Mouse (Mus musculus) MEL (cell line): ENCODE results near the gene Hist1h1c. TPM values are rescaled to one million over a fixed set of nuclear protein-coding genes. Genes with fewer than 3 reads are reported as not detected.

ENCODE experiments used
- DNase-seq: peaks from one replicate; pipeline ENCODE4 v3.0.0; 2011; ENCODE audit warnings: low read depth, low spot score
- H3K27ac ChIP-seq: 2 replicates; pipeline ENCODE4 v1.5.1; 2012; ENCODE audit warnings: low read depth, mild to moderate bottlenecking, control low read depth, low read length, moderate library complexity; ENCODE audit not compliant: control insufficient read depth
- H3K27me3 ChIP-seq, 2 experiments: fragments of 150-350 bp in 1 of 2; sonication (generic) in 1 of 2; 2 replicates each; pipeline ENCODE4 v1.6.1; 2012; ENCODE audit warnings: low read length in 2 of 2, mild to moderate bottlenecking in 2 of 2, improper control_type of control experiment in 1 of 2, moderate library complexity in 1 of 2; ENCODE audit not compliant: insufficient read depth in 2 of 2, control insufficient read depth in 1 of 2
- H3K36me3 ChIP-seq, 2 experiments: 2 replicates each; pipeline ENCODE4 v1.6.1; 2012 to 2014; ENCODE audit warnings: low read length in 2 of 2, improper control_type of control experiment in 1 of 2, inconsistent platforms in 1 of 2, mild to moderate bottlenecking in 1 of 2; ENCODE audit not compliant: insufficient read depth in 2 of 2, control insufficient read depth in 1 of 2
- H3K4me1 ChIP-seq, 2 experiments: fragments of 150-350 bp in 1 of 2; sonication (generic) in 1 of 2; 2 replicates each; pipeline ENCODE4 v1.6.1; 2012; ENCODE audit warnings: low read length in 2 of 2, improper control_type of control experiment in 1 of 2, mild to moderate bottlenecking in 1 of 2; ENCODE audit not compliant: insufficient read depth in 2 of 2, control insufficient read depth in 1 of 2
- H3K4me3 ChIP-seq, 2 experiments: fragments of 150-350 bp in 1 of 2; sonication (generic) in 1 of 2; 2 replicates each; pipeline ENCODE4 v1.5.1; 2012; ENCODE audit warnings: low read depth in 2 of 2, low read length in 2 of 2, mild to moderate bottlenecking in 2 of 2, moderate library complexity in 2 of 2, control low read depth in 1 of 2, improper control_type of control experiment in 1 of 2; ENCODE audit not compliant: control insufficient read depth in 1 of 2, insufficient read depth in 1 of 2
- H3K79me2 ChIP-seq: 2 replicates; pipeline ENCODE4 v1.6.1; 2012; ENCODE audit warnings: mild to moderate bottlenecking, low read length, moderate library complexity; ENCODE audit not compliant: control insufficient read depth, poor library complexity, insufficient read depth
- H3K9ac ChIP-seq: 2 replicates; pipeline ENCODE4 v1.6.1; 2012; ENCODE audit warnings: low read depth, mild to moderate bottlenecking, control low read depth, low read length, moderate library complexity; ENCODE audit not compliant: control insufficient read depth, poor library complexity, severe bottlenecking
- H3K9me3 ChIP-seq: fragments of 150-350 bp; sonication (generic); replicated peaks from 2 replicates; pipeline ENCODE4 v1.6.1; 2012; ENCODE audit warnings: mild to moderate bottlenecking, low read length, improper control_type of control experiment, moderate library complexity; ENCODE audit not compliant: insufficient read depth
- BHLHE40 ChIP-seq: IDR thresholded peaks from 2 replicates; pipeline ENCODE4 v1.6.1; 2012; ENCODE audit warnings: low read depth, mild to moderate bottlenecking, inconsistent platforms, low read length, improper control_type of control experiment, borderline replicate concordance
- CTCF ChIP-seq, 3 experiments: IDR thresholded peaks in 2 of 3; conservative IDR thresholded peaks in 1 of 3; 2 replicates each; pipeline ENCODE4 v1.5.1; 2011 to 2012; ENCODE audit warnings: low read length in 3 of 3, low read depth in 2 of 3, mild to moderate bottlenecking in 2 of 3, improper control_type of control experiment in 1 of 3, inconsistent platforms in 1 of 3, mixed read lengths in 1 of 3, moderate library complexity in 1 of 3; ENCODE audit not compliant: control insufficient read depth in 1 of 3, insufficient read depth in 1 of 3, poor library complexity in 1 of 3, severe bottlenecking in 1 of 3
- ELF1 ChIP-seq: IDR thresholded peaks from 2 replicates; pipeline ENCODE4 v1.6.1; 2014; ENCODE audit warnings: low read depth, mild to moderate bottlenecking, inconsistent platforms, low read length, improper control_type of control experiment, moderate library complexity
- EP300 ChIP-seq, 2 experiments: IDR thresholded peaks; 2 replicates each; pipeline ENCODE4 v1.6.1; 2011; ENCODE audit warnings: improper control_type of control experiment in 2 of 2, low read length in 2 of 2, low read depth in 1 of 2, mild to moderate bottlenecking in 1 of 2
- ETS1 ChIP-seq: IDR thresholded peaks from 2 replicates; pipeline ENCODE4 v1.6.1; 2012; ENCODE audit warnings: low read depth, mild to moderate bottlenecking, inconsistent platforms, low read length, improper control_type of control experiment, moderate library complexity
- GATA1 ChIP-seq: IDR thresholded peaks from 2 replicates; pipeline ENCODE4 v1.6.1; 2011; ENCODE audit warnings: low read depth, low read length, improper control_type of control experiment
- HCFC1 ChIP-seq: IDR thresholded peaks from 2 replicates; pipeline ENCODE4 v1.6.1; 2012; ENCODE audit warnings: low read depth, mild to moderate bottlenecking, inconsistent platforms, low read length, improper control_type of control experiment, moderate library complexity
- MAX ChIP-seq: IDR thresholded peaks from 2 replicates; pipeline ENCODE4 v1.6.1; 2011; ENCODE audit warnings: low read length, improper control_type of control experiment
- MEF2A ChIP-seq: IDR thresholded peaks from 2 replicates; pipeline ENCODE4 v1.6.1; 2014; ENCODE audit warnings: low read depth, mild to moderate bottlenecking, inconsistent platforms, low read length, improper control_type of control experiment; ENCODE audit not compliant: poor library complexity, insufficient replicate concordance, severe bottlenecking; ENCODE audit errors: extremely low read depth
- MXI1 ChIP-seq: IDR thresholded peaks from 2 replicates; pipeline ENCODE4 v1.6.1; 2011; ENCODE audit warnings: mild to moderate bottlenecking, low read depth, low read length, improper control_type of control experiment
- MYB ChIP-seq: IDR thresholded peaks from 2 replicates; pipeline ENCODE4 v1.6.1; 2011; ENCODE audit warnings: mild to moderate bottlenecking, low read depth, low read length, improper control_type of control experiment
- NELFE ChIP-seq: IDR thresholded peaks from 2 replicates; pipeline ENCODE4 v1.6.1; 2011; ENCODE audit warnings: low read depth, low read length, improper control_type of control experiment
- NRF1 ChIP-seq: IDR thresholded peaks from 2 replicates; pipeline ENCODE4 v1.6.1; 2014; ENCODE audit warnings: low read depth, mild to moderate bottlenecking, inconsistent platforms, low read length, improper control_type of control experiment, moderate library complexity; ENCODE audit not compliant: poor library complexity, insufficient read depth, severe bottlenecking
- POLR2A ChIP-seq, 2 experiments: IDR thresholded peaks; 2 replicates each; pipeline ENCODE4 v1.6.1; 2011 to 2012; ENCODE audit warnings: low read length in 2 of 2, mild to moderate bottlenecking in 2 of 2, control low read depth in 1 of 2, improper control_type of control experiment in 1 of 2, low read depth in 1 of 2, moderate library complexity in 1 of 2; ENCODE audit not compliant: control insufficient read depth in 1 of 2, insufficient read depth in 1 of 2, poor library complexity in 1 of 2
- POLR2AphosphoS2 ChIP-seq: IDR thresholded peaks from 2 replicates; pipeline ENCODE4 v1.6.1; 2011; ENCODE audit warnings: low read length, improper control_type of control experiment
- SIN3A ChIP-seq: IDR thresholded peaks from 2 replicates; pipeline ENCODE4 v1.6.1; 2012; ENCODE audit warnings: low read length, improper control_type of control experiment, inconsistent platforms
- SMC3 ChIP-seq: IDR thresholded peaks from 2 replicates; pipeline ENCODE4 v1.6.1; 2011; ENCODE audit warnings: low read depth, low read length, improper control_type of control experiment
- TBP ChIP-seq: IDR thresholded peaks from 2 replicates; pipeline ENCODE4 v1.8.0; 2011; ENCODE audit warnings: low read depth, low read length, improper control_type of control experiment
- TCF12 ChIP-seq: IDR thresholded peaks from 2 replicates; pipeline ENCODE4 v1.6.1; 2014; ENCODE audit warnings: low read depth, mild to moderate bottlenecking, inconsistent platforms, low read length, improper control_type of control experiment, moderate library complexity
- UBTF ChIP-seq: IDR thresholded peaks from 2 replicates; pipeline ENCODE4 v1.6.1; 2012; ENCODE audit warnings: low read depth, mild to moderate bottlenecking, inconsistent platforms, low read length, improper control_type of control experiment, moderate library complexity, borderline replicate concordance; ENCODE audit not compliant: insufficient read depth
- USF1 ChIP-seq: IDR thresholded peaks from 2 replicates; pipeline ENCODE4 v1.6.1; 2014; ENCODE audit warnings: low read depth, mild to moderate bottlenecking, inconsistent platforms, low read length, improper control_type of control experiment, moderate library complexity
- ZC3H11A ChIP-seq: IDR thresholded peaks from 2 replicates; pipeline ENCODE4 v1.6.1; 2012; ENCODE audit warnings: low read depth, mild to moderate bottlenecking, inconsistent platforms, low read length, improper control_type of control experiment
- ZKSCAN1 ChIP-seq: IDR thresholded peaks from 2 replicates; pipeline ENCODE4 v1.6.1; 2012; ENCODE audit warnings: low read depth, mild to moderate bottlenecking, inconsistent platforms, low read length, improper control_type of control experiment, moderate library complexity
- ZMIZ1 ChIP-seq: IDR thresholded peaks from 2 replicates; pipeline ENCODE4 v1.6.1; 2012; ENCODE audit warnings: low read depth, mild to moderate bottlenecking, inconsistent platforms, low read length, improper control_type of control experiment, moderate library complexity
- polyA plus RNA-seq, 2 experiments: library from polyadenylated mRNA; stranded (reverse) in 1 of 2; unstranded in 1 of 2; fragments of >175 nt in 1 of 2; fragments of >200 nt in 1 of 2; gene quantifications; 2 replicates each; pipeline versions ENCODE4 v1.2.1 to v1.2.4; 2012; ENCODE audit warnings: low replicate concordance in 2 of 2, low read depth in 1 of 2; ENCODE audit not compliant: insufficient read length in 2 of 2, insufficient read depth in 1 of 2, missing spikeins in 1 of 2
- total RNA-seq: library from RNA; depleted of rRNA; stranded (reverse); fragments of 300-350 nt; gene quantifications from 2 replicates; pipeline ENCODE4 v1.2.3, GENCODE M21; 2012

Hist1h1c gene
- total and polyA plus RNA-seq, 3 experiments = 3.8 to 348 TPM; not detected in 1

- Histone ChIP-seq H3K27me3 (no peaks in the 10 kb centered on the region), H3K9ac (peak overlapping the region; percentile 70), H3K4me1 (0 out of 4 replicates have a peak, but pooled peaks cover 3% of the 10 kb centered on the region in 2 experiments), H3K9me3 (no peaks in the 10 kb centered on the region), H3K27ac (peak overlapping the region; percentile 48; the same call in 1 of the 2 replicates), H3K4me3 (peak overlapping the region; percentile 17 to 37; a peak in 3 of 4 replicates), H3K79me2 (peaks cover 1% of the 10 kb centered on the region; the same call in 1 of the 2 replicates), H3K36me3 (peaks cover 0 to 26% of the 10 kb centered on the region in 2 experiments; a peak in 2 of 4 replicates)
- no peak for TF ChIP-seq NELFE
- no peak for TF ChIP-seq NRF1
- no peak for TF ChIP-seq TCF12
- TF ChIP-seq SMC3 = no peak
- TF ChIP-seq POLR2AphosphoS2 = no peak
- no peak for TF ChIP-seq MAX
- TF ChIP-seq CTCF (IDR thresholded peaks at IDR 0.05 in 2 of 3, conservative IDR thresholded peaks at IDR 0.05 in 1 of 3; ENCODE audit: control insufficient read depth in 1 of 3, insufficient read depth in 1 of 3, low read depth in 2 of 3, low read length in 3 of 3, poor library complexity in 1 of 3, severe bottlenecking in 1 of 3) = no peak
- TF ChIP-seq GATA1 = no peak
- DNase-seq = peak; percentile 60
Measured at GRCm38 (mm10) chr13:23740910-23741309, 2.3 kb downstream of the Hist1h1c start.

DNA sequence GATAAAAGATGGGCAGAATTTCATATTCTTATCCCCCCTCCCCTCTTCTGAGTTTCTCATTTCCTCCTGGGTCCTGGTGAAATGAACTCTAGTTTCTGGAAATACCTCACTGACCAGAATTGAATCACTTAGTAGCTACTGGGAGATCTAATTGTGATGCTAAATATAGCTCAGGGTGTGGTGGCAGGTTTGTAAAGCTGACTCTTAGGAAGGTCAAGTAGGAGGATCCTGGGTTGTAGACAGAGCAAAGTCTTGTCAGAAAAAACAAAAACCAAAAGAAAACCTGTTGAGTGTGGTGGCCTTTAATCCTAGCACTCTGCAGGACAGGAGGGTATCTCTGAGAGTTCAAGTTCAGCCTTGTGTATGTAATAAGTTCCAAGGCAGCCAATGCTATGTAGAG is 3.4 kb downstream of the Hist1h1c start:
- 0 out of 4 replicates have a peak, but pooled peaks cover 3% of the 10 kb centered on the region in 2 experiments for H3K4me1 ChIP-seq
- H3K9me3 ChIP-seq = no peaks in the 10 kb centered on the region
- no peak overlapping the region for H3K27ac ChIP-seq
- H3K4me3 ChIP-seq = no peak overlapping the region
- H3K27me3 ChIP-seq = no peaks in the 10 kb centered on the region
- H3K36me3 ChIP-seq = peaks cover 0 to 26% of the 10 kb centered on the region in 2 experiments; a peak in 2 of 4 replicates
- no peak for TF ChIP-seq UBTF
- TF ChIP-seq, all 39 proteins: peak for 0
- peak overlapping the region; percentile 17; the same call in 1 of the 2 replicates for H3K9ac ChIP-seq
- H3K79me2 ChIP-seq = peaks cover 1% of the 10 kb centered on the region; the same call in 1 of the 2 replicates
- DNase-seq = peak; percentile 30

DNA sequence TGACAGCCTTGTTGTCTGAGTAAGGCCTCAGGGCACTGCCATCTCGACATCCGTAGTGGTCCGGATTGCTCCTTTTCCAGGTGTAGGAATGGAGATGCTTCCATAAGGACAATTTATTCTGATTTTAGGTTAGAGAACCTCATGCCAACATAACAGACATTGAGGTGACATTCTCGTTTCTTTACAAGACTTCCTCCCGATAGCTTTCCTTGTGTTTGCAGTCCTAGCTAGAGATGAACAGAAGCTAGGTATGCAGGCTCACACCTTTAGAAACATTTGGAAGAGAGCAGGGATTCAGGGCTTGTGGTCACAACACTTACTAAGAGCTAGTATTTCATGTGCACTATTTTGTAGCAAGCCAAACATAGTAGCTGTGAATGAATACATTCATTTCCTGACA is 4.6 kb downstream of the Hist1h1c start:
- H3K4me1 ChIP-seq = 0 out of 4 replicates have a peak, but pooled peaks cover 0 to 8% of the 10 kb centered on the region in 2 experiments

More for the DNA sequence above, 4.6 kb downstream of the Hist1h1c start:
- TF ChIP-seq CTCF (IDR thresholded peaks at IDR 0.05 in 2 of 3, conservative IDR thresholded peaks at IDR 0.05 in 1 of 3; ENCODE audit: control insufficient read depth in 1 of 3, insufficient read depth in 1 of 3, low read depth in 2 of 3, low read length in 3 of 3, poor library complexity in 1 of 3, severe bottlenecking in 1 of 3) (no peak), SIN3A (no peak), TBP (no peak), ETS1 (no peak), MXI1 (no peak), EP300 (IDR thresholded peaks at IDR 0.05; ENCODE audit: low read depth in 1 of 2, low read length in 2 of 2) (no peak), ELF1 (no peak), ZC3H11A (no peak), ZMIZ1 (no peak), ZKSCAN1 (no peak), HCFC1 (no peak), MEF2A (no peak), SMC3 (no peak), USF1 (no peak), BHLHE40 (no peak), POLR2A (IDR thresholded peaks at IDR 0.05; ENCODE audit: control insufficient read depth in 1 of 2, insufficient read depth in 1 of 2, low read depth in 1 of 2, low read length in 2 of 2, poor library complexity in 1 of 2) (no peak), MYB (no peak)
- TF ChIP-seq, all 39 proteins: peak for 0
- peak; percentile 41 for DNase-seq
- H3K27me3 ChIP-seq = no peaks in the 10 kb centered on the region
- H3K9me3 ChIP-seq = no peaks in the 10 kb centered on the region
- peaks cover 1% of the 10 kb centered on the region; the same call in 1 of the 2 replicates for H3K79me2 ChIP-seq
- peak overlapping the region; percentile 26; the same call in 1 of the 2 replicates for H3K27ac ChIP-seq
- peak overlapping the region; percentile 23; the same call in 1 of the 2 replicates for H3K9ac ChIP-seq
- H3K36me3 ChIP-seq = peaks cover 0 to 23% of the 10 kb centered on the region in 2 experiments; a peak in 2 of 4 replicates
- H3K4me3 ChIP-seq = no peak overlapping the region
